ENCODE assay signal across 20 mouse cellular contexts in genomic region chr19:43697666-43698370, GRCm38 (mm10). TPM values are rescaled to one million over a fixed set of nuclear protein-coding genes. Genes with fewer than 3 reads are reported as not detected.
DNase-seq lines count a peak whose midpoint lies in the region; ATAC-seq and TF ChIP-seq lines count a peak whose summit lies in the region.
"Had no signal": no experiment of that assay in that cellular context is flagged by ENCODE, and none has a peak within 500 bp of the region (broad histone marks: within the 10 kb centered on the region; RNA-seq: fewer than 3 reads in every experiment).

No protein-coding gene starts in this region.

- no peaks in the 10 kb centered on the region for H3K9me3 ChIP-seq in hindbrain, embryonic 15.5 days
- H3K9me3 ChIP-seq in hindbrain, embryonic 13.5 days, result no peaks in the 10 kb centered on the region
- H3K9me3 ChIP-seq in midbrain, embryonic 14.5 days (ENCODE audit: control insufficient read depth, low read length), result no peaks in the 10 kb centered on the region
- H3K9me3 ChIP-seq in midbrain, embryonic 10.5 days (replicated peaks), result peaks cover 4% of the 10 kb centered on the region; the same call in 1 of the 2 replicates
- H3K9me3 ChIP-seq in intestine, postnatal 0 days (ENCODE audit: control insufficient read depth), result no peaks in the 10 kb centered on the region

- H3K4me1 ChIP-seq in hindbrain, embryonic 15.5 days (replicated peaks), result peaks cover 4% of the 10 kb centered on the region
- H3K4me1 ChIP-seq in hindbrain, embryonic 13.5 days (replicated peaks), result peaks cover 5% of the 10 kb centered on the region
- H3K4me1 ChIP-seq in midbrain, embryonic 14.5 days (ENCODE audit: control insufficient read depth, insufficient read depth, low read length), result no peaks in the 10 kb centered on the region
- peaks cover 11% of the 10 kb centered on the region for H3K4me1 ChIP-seq in midbrain, embryonic 10.5 days
- H3K4me1 ChIP-seq in intestine, postnatal 0 days (replicated peaks; ENCODE audit: control insufficient read depth, insufficient read depth, low read length), result 0 out of 2 replicates have a peak, but pooled peaks cover 4% of the 10 kb centered on the region

- H3K4me3 ChIP-seq in hindbrain, embryonic 15.5 days, result no peak overlapping the region
- no peak overlapping the region for H3K4me3 ChIP-seq in hindbrain, embryonic 13.5 days
- H3K4me3 ChIP-seq in midbrain, embryonic 14.5 days (replicated peaks; ENCODE audit: low read depth, low read length), result no peak overlapping the region
- no peak overlapping the region for H3K4me3 ChIP-seq in midbrain, embryonic 10.5 days
- no peak overlapping the region for H3K4me3 ChIP-seq in intestine, postnatal 0 days (ENCODE audit: low read depth, low read length)
- H3K4me3 ChIP-seq: erythroblast, embryonic 14.5 days had no signal

- 0 out of 2 replicates have a peak overlapping the region, but pooled peaks have one; percentile 5 for H3K4me2 ChIP-seq in hindbrain, embryonic 15.5 days
- H3K4me2 ChIP-seq in hindbrain, embryonic 13.5 days, result no peak overlapping the region
- H3K4me2 ChIP-seq in midbrain, embryonic 14.5 days (ENCODE audit: low read length), result no peak overlapping the region
- no peak overlapping the region for H3K4me2 ChIP-seq in intestine, postnatal 0 days (replicated peaks; ENCODE audit: low read depth)
- H3K4me2 ChIP-seq: liver, embryonic 11.5 days; lung, embryonic 14.5 days; midbrain, embryonic 11.5 days had no signal

- peaks cover 21% of the 10 kb centered on the region for H3K36me3 ChIP-seq in hindbrain, embryonic 15.5 days
- peaks cover 33% of the 10 kb centered on the region for H3K36me3 ChIP-seq in hindbrain, embryonic 13.5 days
- peaks cover 13% of the 10 kb centered on the region for H3K36me3 ChIP-seq in midbrain, embryonic 14.5 days (ENCODE audit: control insufficient read depth, insufficient read depth, low read length)
- H3K36me3 ChIP-seq in midbrain, embryonic 10.5 days, result peaks cover 33% of the 10 kb centered on the region
- H3K36me3 ChIP-seq in intestine, postnatal 0 days (ENCODE audit: control insufficient read depth, insufficient read depth), result peaks cover 23% of the 10 kb centered on the region

- TF ChIP-seq CTCF in intestine, postnatal 0 days (IDR thresholded peaks at IDR 0.05; ENCODE audit: low read depth), result no peak

- ATAC-seq in hindbrain, embryonic 15.5 days (ENCODE audit: low FRiP score, low read depth), result no peak
- ATAC-seq in hindbrain, embryonic 13.5 days (ENCODE audit: low FRiP score), result no peak
- ATAC-seq in midbrain, embryonic 14.5 days (ENCODE audit: low FRiP score, low TSS enrichment), result no peak
- ATAC-seq in intestine, postnatal 0 days, result no peak
- ATAC-seq: forebrain, embryonic 14.5 days had no signal

- peak; percentile 25 to 34 for DNase-seq in cerebellum, adult 18-20 months
- DNase-seq in cerebellum, adult 11 months, result no peak
- DNase-seq in midbrain, embryonic 14.5 days, result peak; percentile 41
- no peak for DNase-seq in midbrain, embryonic 10.5 days (ENCODE audit: low spot score)
- DNase-seq in yolk sac, embryonic 10.5 days (ENCODE audit: low spot score), result no peak
- DNase-seq: heart, adult 18-20 months; heart, postnatal 4 days; kidney, adult 11 months; layer of hippocampus, postnatal 36 days; lung, embryonic 14.5 days; lung, postnatal 4 days; right cerebral cortex, postnatal 25 days; thymus, postnatal 36 days had no signal

- no peak overlapping the region for H3K9ac ChIP-seq in hindbrain, embryonic 15.5 days
- no peak overlapping the region for H3K9ac ChIP-seq in hindbrain, embryonic 13.5 days
- H3K9ac ChIP-seq in midbrain, embryonic 14.5 days (replicated peaks; ENCODE audit: low read length), result no peak overlapping the region
- H3K9ac ChIP-seq in intestine, postnatal 0 days (ENCODE audit: low read depth, low read length), result no peak overlapping the region
- H3K9ac ChIP-seq: lung, embryonic 14.5 days had no signal

- H3K27ac ChIP-seq in hindbrain, embryonic 15.5 days (replicated peaks), result no peak overlapping the region
- H3K27ac ChIP-seq in hindbrain, embryonic 13.5 days, result no peak overlapping the region
- no peak overlapping the region for H3K27ac ChIP-seq in midbrain, embryonic 14.5 days (replicated peaks; ENCODE audit: low read depth, low read length)
- no peak overlapping the region for H3K27ac ChIP-seq in midbrain, embryonic 10.5 days (replicated peaks)
- H3K27ac ChIP-seq in intestine, postnatal 0 days (ENCODE audit: low read depth, low read length), result peak overlapping the region; percentile 68

- no peaks in the 10 kb centered on the region for H3K27me3 ChIP-seq in hindbrain, embryonic 15.5 days
- H3K27me3 ChIP-seq in hindbrain, embryonic 13.5 days, result no peaks in the 10 kb centered on the region
- no peaks in the 10 kb centered on the region for H3K27me3 ChIP-seq in midbrain, embryonic 14.5 days (ENCODE audit: control insufficient read depth, insufficient read depth, low read length)
- no peaks in the 10 kb centered on the region for H3K27me3 ChIP-seq in midbrain, embryonic 10.5 days (ENCODE audit: low read depth, poor library complexity, severe bottlenecking)
- H3K27me3 ChIP-seq in intestine, postnatal 0 days (replicated peaks; ENCODE audit: control insufficient read depth, insufficient read depth, low read length), result no peaks in the 10 kb centered on the region

- WGBS in hindbrain, embryonic 15.5 days, result 91% methylated on average over 5 of the region's 5 CpGs
- 94% methylated on average over 5 of the region's 5 CpGs for WGBS in hindbrain, embryonic 13.5 days
- WGBS in midbrain, embryonic 14.5 days, result 91% methylated on average over 5 of the region's 5 CpGs
- 95% methylated on average over 5 of the region's 5 CpGs for WGBS in midbrain, embryonic 10.5 days
- WGBS in intestine, postnatal 0 days, result 68% methylated on average over 5 of the region's 5 CpGs

RNA-seq across cellular contexts. Expression of gene Entpd7, which starts 8.3 kb away (rescaled TPM):
- 8.3 and 8.4 TPM in 2 replicates for polyA plus RNA-seq in hindbrain, embryonic 15.5 days (2015; fragmentation: Nextera tagmentation; extraction: Ambion mirVana)
- polyA plus RNA-seq in hindbrain, embryonic 13.5 days (2015; fragmentation: Nextera tagmentation; extraction: Ambion mirVana), result 10.1 and 10.6 TPM in 2 replicates
- polyA plus RNA-seq in midbrain, embryonic 14.5 days (2014; fragmentation: Nextera tagmentation; extraction: Ambion mirVana), result 10.3 and 10.5 TPM in 2 replicates
- 9.7 TPM in 2 replicates for polyA plus RNA-seq in midbrain, embryonic 10.5 days (2016; fragmentation: Nextera tagmentation; extraction: Ambion mirVana)
- 61.5 and 65.2 TPM in 2 replicates for polyA plus RNA-seq in intestine, postnatal 0 days (2015; fragmentation: Nextera tagmentation; extraction: Ambion mirVana)

RNA-seq across cellular contexts. Expression of gene Slc25a28, which starts 23.1 kb away (rescaled TPM):
- polyA plus RNA-seq in hindbrain, embryonic 15.5 days (2015; fragmentation: Nextera tagmentation; extraction: Ambion mirVana), result 16.0 and 16.4 TPM in 2 replicates
- 14.0 and 15.1 TPM in 2 replicates for polyA plus RNA-seq in hindbrain, embryonic 13.5 days (2015; fragmentation: Nextera tagmentation; extraction: Ambion mirVana)
- 10.8 and 16.7 TPM in 2 replicates for polyA plus RNA-seq in midbrain, embryonic 14.5 days (2014; fragmentation: Nextera tagmentation; extraction: Ambion mirVana)
- 10.3 and 11.5 TPM in 2 replicates for polyA plus RNA-seq in midbrain, embryonic 10.5 days (2016; fragmentation: Nextera tagmentation; extraction: Ambion mirVana)
- polyA plus RNA-seq in intestine, postnatal 0 days (2015; fragmentation: Nextera tagmentation; extraction: Ambion mirVana), result 20.6 and 20.7 TPM in 2 replicates

RNA-seq across cellular contexts. Expression of gene Cutc, which starts 55.0 kb away (rescaled TPM):
- 6.5 and 7.8 TPM in 2 replicates for polyA plus RNA-seq in hindbrain, embryonic 15.5 days (2015; fragmentation: Nextera tagmentation; extraction: Ambion mirVana)
- polyA plus RNA-seq in hindbrain, embryonic 13.5 days (2015; fragmentation: Nextera tagmentation; extraction: Ambion mirVana), result 8.0 and 10.0 TPM in 2 replicates
- polyA plus RNA-seq in midbrain, embryonic 14.5 days (2014; fragmentation: Nextera tagmentation; extraction: Ambion mirVana), result 7.6 and 10.6 TPM in 2 replicates
- 14.0 and 14.7 TPM in 2 replicates for polyA plus RNA-seq in midbrain, embryonic 10.5 days (2016; fragmentation: Nextera tagmentation; extraction: Ambion mirVana)
- 21.2 and 23.2 TPM in 2 replicates for polyA plus RNA-seq in intestine, postnatal 0 days (2015; fragmentation: Nextera tagmentation; extraction: Ambion mirVana)

RNA-seq across cellular contexts. Expression of gene Cox15, which starts 55.0 kb away (rescaled TPM):
- polyA plus RNA-seq in hindbrain, embryonic 15.5 days (2015; fragmentation: Nextera tagmentation; extraction: Ambion mirVana), result 12.9 and 13.9 TPM in 2 replicates
- polyA plus RNA-seq in hindbrain, embryonic 13.5 days (2015; fragmentation: Nextera tagmentation; extraction: Ambion mirVana), result 12.0 and 13.1 TPM in 2 replicates
- polyA plus RNA-seq in midbrain, embryonic 14.5 days (2014; fragmentation: Nextera tagmentation; extraction: Ambion mirVana), result 8.4 and 10.6 TPM in 2 replicates
- polyA plus RNA-seq in midbrain, embryonic 10.5 days (2016; fragmentation: Nextera tagmentation; extraction: Ambion mirVana), result 13.7 and 16.5 TPM in 2 replicates
- 15.3 and 16.8 TPM in 2 replicates for polyA plus RNA-seq in intestine, postnatal 0 days (2015; fragmentation: Nextera tagmentation; extraction: Ambion mirVana)

Comparison
In these comparisons a context has a peak if more than half of its experiments do, and no peak if none do; other contexts are left out.
1. DNase-seq: peak in cerebellum, adult 18-20 months (2 of 2) and midbrain, embryonic 14.5 days (single experiment); none in cerebellum, adult 11 months (single experiment), midbrain, embryonic 10.5 days (single experiment) and yolk sac, embryonic 10.5 days (single experiment).